Mouse (Mus musculus) cerebellum, adult 2 months (tissue): ENCODE data around the gene Hypk.

Source experiments
- CTCF ChIP-seq: fragments of 200-500 bp; IDR thresholded peaks from 2 replicates; pipeline ENCODE4 v1.5.1; 2011; ENCODE audit warnings: low read depth, mild to moderate bottlenecking, control low read depth, low read length, moderate library complexity, borderline replicate concordance; ENCODE audit not compliant: insufficient read depth
- POLR2A ChIP-seq: fragments of 200-500 bp; IDR thresholded peaks from 2 replicates; pipeline ENCODE4 v1.6.1; 2011; ENCODE audit warnings: low read length, control low read depth, borderline replicate concordance; ENCODE audit not compliant: insufficient read depth

GRCm38 (mm10) chr2:121452990-121453389 is at the start of gene Hypk:
- TF ChIP-seq CTCF (no peak), POLR2A (no peak)
